Mouse (Mus musculus): Measurements from ENCODE around the gene Rad54l2. TPM values are rescaled to one million over a fixed set of nuclear protein-coding genes. Genes with fewer than 3 reads are reported as not detected.
A peak's percentile ranks its signal among the peaks of the same experiment; 100 is the strongest.

The Rad54l2 gene
- 4.0 and 4.8 TPM in 2 replicates for polyA plus RNA-seq (2015; fragmentation: Nextera tagmentation; extraction: Ambion mirVana)

- Histone ChIP-seq H3K4me3 (replicated peaks; ENCODE audit: low read length) (peak within 1 kb of the TSS; percentile 100), H3K27ac (ENCODE audit: low read length) (peak within 1 kb of the TSS; percentile 89), H3K4me1 (ENCODE audit: control insufficient read depth, insufficient read depth, low read length) (peaks cover 8% of the 10 kb centered on the region), H3K36me3 (ENCODE audit: control insufficient read depth, insufficient read depth, low read length) (no peaks in the 10 kb centered on the region), H3K27me3 (ENCODE audit: control insufficient read depth, insufficient read depth, low read length) (no peaks in the 10 kb centered on the region), H3K4me2 (ENCODE audit: low read depth, low read length) (peak within 1 kb of the TSS; percentile 78), H3K9me3 (replicated peaks; ENCODE audit: control insufficient read depth, low read length) (no peaks in the 10 kb centered on the region), H3K9ac (ENCODE audit: low read length) (peak within 1 kb of the TSS; percentile 100)
- peak; percentile 90 for ATAC-seq (ENCODE audit: insufficient read depth, low FRiP score)
- under 1% methylated on average over 49 of the region's 49 CpGs for WGBS
Observed at GRCm38 (mm10) chr9:106788812-106789321, at the start of gene Rad54l2. Rad54l2 (minus strand) TSS chr9:106789194.

- H3K9ac ChIP-seq (ENCODE audit: low read length): peak overlapping the region; percentile 91
- H3K4me1 ChIP-seq (ENCODE audit: control insufficient read depth, insufficient read depth, low read length): 0 out of 2 replicates have a peak, but pooled peaks cover 4% of the 10 kb centered on the region
Observed at GRCm38 (mm10) chr9:106822381-106823104, 33.5 kb upstream of the Rad54l2 start.

GRCm38 (mm10) chr9:106821618-106822380 is 32.8 kb upstream of the Rad54l2 start, which contains the start of gene Dcaf1:
Dcaf1 (plus strand) TSS chr9:106821874.
- Histone ChIP-seq H3K27ac (ENCODE audit: low read length) (peak within 1 kb of the TSS; percentile 89), H3K4me2 (ENCODE audit: low read depth, low read length) (peak within 1 kb of the TSS; percentile 56), H3K9ac (ENCODE audit: low read length) (peak within 1 kb of the TSS; percentile 91), H3K4me3 (replicated peaks; ENCODE audit: low read length) (peak within 1 kb of the TSS; percentile 73), H3K27me3 (ENCODE audit: control insufficient read depth, insufficient read depth, low read length) (no peaks in the 10 kb centered on the region), H3K36me3 (ENCODE audit: control insufficient read depth, insufficient read depth, low read length) (no peaks in the 10 kb centered on the region), H3K9me3 (replicated peaks; ENCODE audit: control insufficient read depth, low read length) (no peaks in the 10 kb centered on the region), H3K4me1 (ENCODE audit: control insufficient read depth, insufficient read depth, low read length) (0 out of 2 replicates have a peak, but pooled peaks cover 4% of the 10 kb centered on the region)
- WGBS: under 1% methylated on average over 66 of the region's 71 CpGs
- peak; percentile 99 for ATAC-seq (ENCODE audit: insufficient read depth, low FRiP score)

More at GRCm38 (mm10) chr9:106822381-106823104, 33.5 kb upstream of the Rad54l2 start:
- no peaks in the 10 kb centered on the region for H3K9me3 ChIP-seq (replicated peaks; ENCODE audit: control insufficient read depth, low read length)
- H3K27ac ChIP-seq (ENCODE audit: low read length): peak overlapping the region; percentile 89
- 1% methylated on average over 32 of the region's 32 CpGs for WGBS
- peak overlapping the region; percentile 73 for H3K4me3 ChIP-seq (replicated peaks; ENCODE audit: low read length)
- peak; percentile 87 for ATAC-seq (ENCODE audit: insufficient read depth, low FRiP score)
- no peaks in the 10 kb centered on the region for H3K27me3 ChIP-seq (ENCODE audit: control insufficient read depth, insufficient read depth, low read length)
- no peaks in the 10 kb centered on the region for H3K36me3 ChIP-seq (ENCODE audit: control insufficient read depth, insufficient read depth, low read length)
- H3K4me2 ChIP-seq (ENCODE audit: low read depth, low read length): peak overlapping the region; percentile 56

- 45% methylated on average over 15 of the region's 15 CpGs for WGBS
- no peaks in the 10 kb centered on the region for H3K9me3 ChIP-seq (replicated peaks; ENCODE audit: control insufficient read depth, low read length)
- peak overlapping the region; percentile 50 for H3K4me2 ChIP-seq (ENCODE audit: low read depth, low read length)
- ATAC-seq (ENCODE audit: insufficient read depth, low FRiP score): no peak
- H3K9ac ChIP-seq (ENCODE audit: low read length): peak overlapping the region; percentile 71
- peak overlapping the region; percentile 59; the same call in 1 of the 2 replicates for H3K27ac ChIP-seq (ENCODE audit: low read length)
- H3K27me3 ChIP-seq (ENCODE audit: control insufficient read depth, insufficient read depth, low read length): no peaks in the 10 kb centered on the region
- no peaks in the 10 kb centered on the region for H3K36me3 ChIP-seq (ENCODE audit: control insufficient read depth, insufficient read depth, low read length)
- peak overlapping the region; percentile 73 for H3K4me3 ChIP-seq (replicated peaks; ENCODE audit: low read length)
- 0 out of 2 replicates have a peak, but pooled peaks cover 4% of the 10 kb centered on the region for H3K4me1 ChIP-seq (ENCODE audit: control insufficient read depth, insufficient read depth, low read length)
Observed at GRCm38 (mm10) chr9:106821050-106821617, 32.1 kb upstream of the Rad54l2 start.

- 88% methylated on average over 1 of the region's 1 CpGs for WGBS
- H3K4me1 ChIP-seq (ENCODE audit: control insufficient read depth, insufficient read depth, low read length): 0 out of 2 replicates have a peak, but pooled peaks cover 4% of the 10 kb centered on the region
- H3K27ac ChIP-seq (ENCODE audit: low read length): no peak overlapping the region
- H3K9me3 ChIP-seq (replicated peaks; ENCODE audit: control insufficient read depth, low read length): no peaks in the 10 kb centered on the region
- H3K27me3 ChIP-seq (ENCODE audit: control insufficient read depth, insufficient read depth, low read length): no peaks in the 10 kb centered on the region
- no peak overlapping the region for H3K4me2 ChIP-seq (ENCODE audit: low read depth, low read length)
- H3K36me3 ChIP-seq (ENCODE audit: control insufficient read depth, insufficient read depth, low read length): no peaks in the 10 kb centered on the region
- no peak overlapping the region for H3K9ac ChIP-seq (ENCODE audit: low read length)
- no peak overlapping the region for H3K4me3 ChIP-seq (replicated peaks; ENCODE audit: low read length)
- no peak for ATAC-seq (ENCODE audit: insufficient read depth, low FRiP score)
Observed at GRCm38 (mm10) chr9:106819201-106819600, 30.2 kb upstream of the Rad54l2 start.

- H3K9me3 ChIP-seq (replicated peaks; ENCODE audit: control insufficient read depth, low read length): no peaks in the 10 kb centered on the region
- no peak overlapping the region for H3K4me3 ChIP-seq (replicated peaks; ENCODE audit: low read length)
- H3K9ac ChIP-seq (ENCODE audit: low read length): no peak overlapping the region
- no peak overlapping the region for H3K4me2 ChIP-seq (ENCODE audit: low read depth, low read length)
- no peaks in the 10 kb centered on the region for H3K27me3 ChIP-seq (ENCODE audit: control insufficient read depth, insufficient read depth, low read length)
- WGBS: 76% methylated on average over 6 of the region's 6 CpGs
- H3K4me1 ChIP-seq (ENCODE audit: control insufficient read depth, insufficient read depth, low read length): 0 out of 2 replicates have a peak, but pooled peaks cover 4% of the 10 kb centered on the region
- no peak overlapping the region for H3K27ac ChIP-seq (ENCODE audit: low read length)
- no peaks in the 10 kb centered on the region for H3K36me3 ChIP-seq (ENCODE audit: control insufficient read depth, insufficient read depth, low read length)
- ATAC-seq (ENCODE audit: insufficient read depth, low FRiP score): no peak
Observed at GRCm38 (mm10) chr9:106818191-106818590, 29.2 kb upstream of the Rad54l2 start.

- H3K4me1 ChIP-seq (ENCODE audit: control insufficient read depth, insufficient read depth, low read length): no peaks in the 10 kb centered on the region
- H3K27ac ChIP-seq (ENCODE audit: low read length): no peak overlapping the region
- no peak overlapping the region for H3K4me3 ChIP-seq (replicated peaks; ENCODE audit: low read length)
- no peak for ATAC-seq (ENCODE audit: insufficient read depth, low FRiP score)
- H3K27me3 ChIP-seq (ENCODE audit: control insufficient read depth, insufficient read depth, low read length): no peaks in the 10 kb centered on the region
- WGBS: 77% methylated on average over 4 of the region's 4 CpGs
- no peak overlapping the region for H3K4me2 ChIP-seq (ENCODE audit: low read depth, low read length)
- peaks cover 4% of the 10 kb centered on the region for H3K9me3 ChIP-seq (replicated peaks; ENCODE audit: control insufficient read depth, low read length)
- H3K36me3 ChIP-seq (ENCODE audit: control insufficient read depth, insufficient read depth, low read length): no peaks in the 10 kb centered on the region
- no peak overlapping the region for H3K9ac ChIP-seq (ENCODE audit: low read length)
Observed at GRCm38 (mm10) chr9:106806503-106806902, 17.5 kb upstream of the Rad54l2 start.

- Histone ChIP-seq H3K36me3 (ENCODE audit: control insufficient read depth, insufficient read depth, low read length) (no peaks in the 10 kb centered on the region), H3K9me3 (replicated peaks; ENCODE audit: control insufficient read depth, low read length) (no peaks in the 10 kb centered on the region), H3K27ac (ENCODE audit: low read length) (no peak overlapping the region), H3K9ac (ENCODE audit: low read length) (no peak overlapping the region), H3K4me3 (replicated peaks; ENCODE audit: low read length) (no peak overlapping the region), H3K4me1 (ENCODE audit: control insufficient read depth, insufficient read depth, low read length) (peaks cover 8% of the 10 kb centered on the region), H3K4me2 (ENCODE audit: low read depth, low read length) (no peak overlapping the region), H3K27me3 (ENCODE audit: control insufficient read depth, insufficient read depth, low read length) (no peaks in the 10 kb centered on the region)
- WGBS: 52% methylated on average over 6 of the region's 6 CpGs
- ATAC-seq (ENCODE audit: insufficient read depth, low FRiP score): no peak
Observed at GRCm38 (mm10) chr9:106790831-106791230, 1.8 kb upstream of the Rad54l2 start.

Measured in stomach, embryonic 16.5 days (tissue).